Mouse (Mus musculus): ENCODE measurements around the gene Lifr. TPM values are rescaled to one million over a fixed set of nuclear protein-coding genes. Genes with fewer than 3 reads are reported as not detected.

The Lifr gene
- total RNA-seq (2021), result 10 to 100 TPM; 31.3 to 52.2 TPM
- polyA plus RNA-seq (2012; rRNA removed), result 18.5 and 28.6 TPM in 2 replicates
- long read RNA-seq, full-length matches to known transcripts, result 1 of 9 reads
- long read RNA-seq, partial matches to known transcripts, result 1 of 9 reads
- long read RNA-seq, other reads (novel, unspliced or antisense), result 7 of 9 reads

- no peak for DNase-seq
Measured at GRCm38 (mm10) chr15:7090211-7090765, at the start of gene Lifr. TSS of gene Lifr (plus strand) at chr15:7090614.

- DNase-seq, result no peak
Measured at GRCm38 (mm10) chr15:7044081-7044749, 46.2 kb upstream of the Lifr start.

GRCm38 (mm10) chr15:7045056-7045455, 45.4 kb upstream of the Lifr start:
- no peak for DNase-seq

GRCm38 (mm10) chr15:7047931-7048330, 42.5 kb upstream of the Lifr start:
- no peak for DNase-seq

- no peak for DNase-seq
Measured at GRCm38 (mm10) chr15:7048916-7049315, 41.5 kb upstream of the Lifr start.

- no peak for DNase-seq
Measured at GRCm38 (mm10) chr15:7051666-7052065, 38.7 kb upstream of the Lifr start.

GRCm38 (mm10) chr15:7052117-7052516, 38.3 kb upstream of the Lifr start:
- no peak for DNase-seq

- no peak for DNase-seq
Measured at GRCm38 (mm10) chr15:7056851-7057250, 33.6 kb upstream of the Lifr start.

- no peak for DNase-seq
Measured at GRCm38 (mm10) chr15:7060522-7060921, 29.9 kb upstream of the Lifr start.

GRCm38 (mm10) chr15:7061995-7062697, 28.3 kb upstream of the Lifr start:
- DNase-seq, result no peak

- DNase-seq, result no peak
Measured at GRCm38 (mm10) chr15:7062698-7063009, 27.8 kb upstream of the Lifr start.

- no peak for DNase-seq
Measured at GRCm38 (mm10) chr15:7063521-7064240, 26.7 kb upstream of the Lifr start.

- DNase-seq, result no peak
Measured at GRCm38 (mm10) chr15:7064992-7065523, 25.4 kb upstream of the Lifr start.

- DNase-seq, result no peak
Measured at GRCm38 (mm10) chr15:7065624-7066023, 24.8 kb upstream of the Lifr start.

GRCm38 (mm10) chr15:7066752-7067151, 23.7 kb upstream of the Lifr start:
- no peak for DNase-seq

- peak; percentile 41 for DNase-seq
Measured at GRCm38 (mm10) chr15:7069374-7069773, 21.0 kb upstream of the Lifr start.

GRCm38 (mm10) chr15:7070199-7070794, 20.1 kb upstream of the Lifr start:
- DNase-seq, result no peak

GRCm38 (mm10) chr15:7073269-7073668, 17.1 kb upstream of the Lifr start:
- peak; percentile 36 for DNase-seq

GRCm38 (mm10) chr15:7075185-7075584, 15.2 kb upstream of the Lifr start:
- no peak for DNase-seq

GRCm38 (mm10) chr15:7078356-7078755, 12.1 kb upstream of the Lifr start:
- DNase-seq, result no peak

- no peak for DNase-seq
Measured at GRCm38 (mm10) chr15:7079631-7080337, 10.6 kb upstream of the Lifr start.

All from adrenal gland, adult 2 months (tissue).